Mouse (Mus musculus): ENCODE measurements around the gene Cercam. TPM values are rescaled to one million over a fixed set of nuclear protein-coding genes. Genes with fewer than 3 reads are reported as not detected.

The Cercam gene
- polyA plus RNA-seq (2017; shearing (Covaris generic)): 0.30 TPM

DNA sequence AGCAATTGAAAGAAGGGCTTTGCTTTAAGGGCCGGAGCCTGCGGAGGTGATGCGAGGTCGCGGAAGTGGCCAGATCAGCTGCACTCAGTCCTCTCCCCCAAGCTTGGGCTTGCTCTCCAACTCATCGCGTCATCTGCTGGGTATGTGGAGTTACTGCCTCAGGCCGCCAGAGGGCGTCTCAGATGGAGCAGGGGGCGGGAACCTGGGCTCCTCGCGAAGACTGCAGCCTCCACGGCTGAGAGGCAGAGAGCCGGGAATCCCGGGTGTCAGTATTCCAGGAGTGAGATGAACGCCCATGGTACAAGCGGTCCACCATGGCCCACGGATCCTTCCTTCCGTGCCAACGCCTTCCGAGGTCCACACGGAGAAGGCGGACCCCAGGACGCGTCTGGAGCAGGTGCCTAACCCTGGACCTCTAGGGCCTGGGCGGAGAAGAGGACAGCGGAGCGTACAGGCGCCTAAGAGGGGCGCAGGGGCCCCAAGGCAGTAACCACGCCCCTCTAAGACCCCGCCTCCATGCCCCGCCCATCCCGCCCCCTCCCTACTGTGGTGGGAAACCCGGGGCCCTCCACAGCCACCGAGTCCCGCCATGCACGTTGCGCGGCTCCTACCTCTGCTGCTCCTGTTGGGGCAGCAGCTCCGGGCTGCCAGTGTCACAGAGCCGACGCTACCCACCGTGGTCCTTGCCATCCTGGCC is at the start of gene Cercam:
TSS of gene Cercam (plus strand) at position 216 of the 697 bp plus-strand sequence.

DNA sequence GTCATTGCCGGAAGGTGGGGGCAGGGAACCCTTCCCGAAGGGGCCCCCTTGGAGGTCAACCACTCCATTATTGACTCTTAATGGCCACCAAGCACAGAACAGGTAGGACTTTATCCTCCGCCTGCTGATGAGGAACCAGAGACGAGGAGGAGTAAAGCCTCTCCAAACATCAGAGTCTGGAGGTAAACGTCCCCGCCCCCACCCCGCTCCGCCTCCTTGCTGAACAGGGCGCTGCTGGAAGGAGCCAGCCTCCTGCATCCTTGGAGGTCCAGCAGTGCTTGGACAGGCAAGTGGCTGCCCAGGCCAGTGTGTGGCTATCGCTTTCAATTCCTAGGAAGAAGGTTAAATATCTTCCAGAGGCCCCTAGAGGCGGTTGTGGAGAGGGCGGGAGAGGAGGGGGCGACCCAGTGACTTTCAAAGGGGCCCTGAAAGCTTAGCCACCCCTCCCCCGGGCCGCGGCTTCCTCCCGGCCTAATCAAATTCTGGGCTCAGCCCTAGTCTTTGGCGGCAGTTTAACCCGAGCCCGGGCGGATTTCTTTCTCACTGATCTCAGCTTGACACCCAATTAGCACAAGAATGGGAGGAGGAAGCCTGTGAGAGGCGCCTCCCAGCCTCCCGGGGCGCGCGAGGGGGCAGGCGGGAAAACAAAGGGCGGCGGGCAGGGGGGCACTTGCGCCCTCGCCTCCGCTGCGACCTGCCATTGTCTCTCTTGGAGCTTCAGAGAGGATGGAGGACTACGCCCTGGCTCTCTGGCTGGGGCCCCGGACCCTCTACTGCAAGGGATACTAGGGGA is 48.7 kb upstream of the Cercam start, which contains the start of gene Urm1:
TSS of gene Urm1 (plus strand) at position 51 of the 793 bp plus-strand sequence.

GRCm38 (mm10) chr2:29889066-29889944 is 20.3 kb downstream of the Cercam start, which contains the start of gene Odf2:
Gene Odf2, plus strand, starts transcription at chr2:29889221.

Other genes starting within 250 kb of the Cercam start
- 45.9 TPM for gene Rapgef1, start 249.4 kb upstream of the Cercam start, polyA plus RNA-seq (2017; shearing (Covaris generic))
- gene Gm13420, start 117.5 kb upstream of the Cercam start, polyA plus RNA-seq (2017; shearing (Covaris generic)): not detected
- not detected for gene Gm13547, start 109.9 kb upstream of the Cercam start, polyA plus RNA-seq (2017; shearing (Covaris generic))
- 6.6 TPM for gene Coq4, start 81.7 kb upstream of the Cercam start, polyA plus RNA-seq (2017; shearing (Covaris generic))
- 16.4 TPM for gene Trub2, start 80.7 kb upstream of the Cercam start, polyA plus RNA-seq (2017; shearing (Covaris generic))
- gene Slc27a4, start 66.5 kb upstream of the Cercam start, polyA plus RNA-seq (2017; shearing (Covaris generic)): 9.5 TPM
- gene Urm1, start 49.1 kb upstream of the Cercam start, polyA plus RNA-seq (2017; shearing (Covaris generic)): 20.1 TPM
- 80.1 TPM for gene Odf2, start 20.1 kb downstream of the Cercam start, polyA plus RNA-seq (2017; shearing (Covaris generic))
- gene Gle1, start 66.3 kb downstream of the Cercam start, polyA plus RNA-seq (2017; shearing (Covaris generic)): 76.2 TPM
- 128 TPM for gene Sptan1, start 96.4 kb downstream of the Cercam start, polyA plus RNA-seq (2017; shearing (Covaris generic))
- gene Wdr34, start 179.7 kb downstream of the Cercam start, polyA plus RNA-seq (2017; shearing (Covaris generic)): 0.96 TPM
- 330 TPM for gene Set, start 188.2 kb downstream of the Cercam start, polyA plus RNA-seq (2017; shearing (Covaris generic))
- 0.70 TPM for gene Pkn3, start 208.5 kb downstream of the Cercam start, polyA plus RNA-seq (2017; shearing (Covaris generic))
- 8.6 TPM for gene Zdhhc12, start 224.5 kb downstream of the Cercam start, polyA plus RNA-seq (2017; shearing (Covaris generic))

All from naive thymus-derived CD4-positive, alpha-beta T cell, adult 5 months (primary cell).